Mouse (Mus musculus) NIH3T3 (cell line): ENCODE results near the gene Ipo9.
A peak's percentile ranks its signal among the peaks of the same experiment; 100 is the strongest.

ENCODE experiments used
- DNase-seq: peaks from one replicate; pipeline ENCODE4 v3.0.0-alpha.2; 2012; ENCODE audit warnings: low read depth

Gene Ipo9

GRCm38 (mm10) chr1:135367595-135367994, 62.7 kb downstream of the Ipo9 start:
- peak; percentile 56 for DNase-seq

GRCm38 (mm10) chr1:135367005-135367404, 63.3 kb downstream of the Ipo9 start:
- DNase-seq: peak; percentile 88

- DNase-seq: no peak
Observed at GRCm38 (mm10) chr1:135366380-135366779, 63.9 kb downstream of the Ipo9 start.

- DNase-seq: peak; percentile 35
Observed at GRCm38 (mm10) chr1:135363446-135363845, 66.9 kb downstream of the Ipo9 start.

DNA sequence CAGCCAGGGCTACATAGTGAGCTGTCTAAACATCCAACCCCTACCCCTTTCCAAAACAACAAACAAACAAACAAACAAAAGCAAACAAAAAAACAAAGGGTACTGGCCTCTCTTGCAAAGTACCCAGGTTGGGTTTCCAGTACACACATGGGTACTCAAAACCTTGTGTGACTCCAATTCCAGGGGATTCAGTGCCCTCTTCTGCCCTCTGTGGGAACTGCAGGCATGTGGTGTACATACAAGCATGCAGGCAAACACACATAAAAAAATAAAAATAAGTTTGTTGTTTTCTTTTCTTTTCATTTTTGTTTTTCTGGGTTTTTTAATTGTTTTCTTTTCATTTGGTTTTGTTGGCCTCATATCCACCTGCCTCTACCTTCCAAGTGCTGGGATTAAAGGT, 68.2 kb downstream of the Ipo9 start:
- DNase-seq: peak; percentile 48

GRCm38 (mm10) chr1:135361491-135361890, 68.8 kb downstream of the Ipo9 start:
- DNase-seq: peak; percentile 64

DNA sequence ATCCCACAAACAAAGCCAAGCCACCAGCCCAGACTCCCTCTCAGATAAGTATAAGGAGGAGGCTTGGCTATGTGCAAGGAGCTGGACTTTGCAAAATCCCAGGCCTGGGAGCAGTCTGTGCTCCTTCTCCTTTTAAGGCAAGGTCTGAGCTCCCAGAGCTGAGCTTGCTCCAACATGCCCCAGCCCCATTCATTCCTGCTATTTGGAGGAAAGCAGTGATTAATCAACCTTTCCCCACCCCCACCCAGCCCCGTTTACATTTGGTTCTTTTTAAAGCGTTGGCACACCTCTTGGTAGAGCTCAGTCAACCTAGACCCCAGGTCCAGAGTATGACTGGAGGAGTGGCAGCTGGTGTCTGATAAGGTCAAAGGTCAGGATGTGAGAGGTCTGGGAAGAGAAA, 71.2 kb downstream of the Ipo9 start:
- peak; percentile 96 for DNase-seq

DNA sequence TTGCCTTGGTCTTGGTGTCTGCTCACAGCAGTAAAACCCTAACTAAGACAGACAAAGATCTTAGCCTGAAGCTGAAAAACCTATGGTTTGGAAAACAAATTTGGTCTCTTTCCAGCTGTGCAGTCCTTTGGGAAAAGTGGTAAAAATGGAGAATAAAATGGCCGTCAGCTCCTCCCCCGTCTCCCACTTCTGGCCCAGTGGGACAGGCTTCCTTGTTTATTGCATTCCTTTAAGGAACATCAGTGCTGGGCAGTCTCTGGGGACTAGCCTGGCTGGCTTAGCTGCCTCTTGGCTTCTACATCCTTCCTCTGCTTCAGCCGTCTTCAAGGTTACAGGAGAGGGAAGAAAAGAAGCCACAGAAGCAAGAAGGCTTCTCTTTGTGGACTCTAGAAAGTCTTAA, 78.3 kb downstream of the Ipo9 start:
- peak; percentile 87 for DNase-seq

- DNase-seq: peak; percentile 91
Observed at GRCm38 (mm10) chr1:135347498-135348169, 82.7 kb downstream of the Ipo9 start.

DNA sequence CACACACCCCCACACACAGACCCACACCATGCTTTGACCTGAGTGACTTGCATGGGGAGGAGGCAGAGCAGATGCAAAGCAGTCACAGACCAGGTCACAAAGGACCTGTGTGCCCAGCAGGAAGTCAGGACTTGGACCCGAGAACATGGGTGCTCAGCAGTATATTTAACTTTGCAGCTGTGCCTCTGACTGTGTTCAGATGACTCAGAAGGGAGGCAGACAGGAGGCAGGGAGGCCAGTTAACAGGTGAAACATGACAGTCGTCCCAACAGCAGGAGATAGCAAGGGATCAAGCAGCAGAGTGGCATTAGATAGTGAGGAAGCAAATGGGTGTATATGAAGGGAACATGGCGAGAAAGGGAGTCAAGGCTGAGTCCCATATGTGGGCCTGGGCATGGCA, 83.4 kb downstream of the Ipo9 start:
- no peak for DNase-seq

DNA sequence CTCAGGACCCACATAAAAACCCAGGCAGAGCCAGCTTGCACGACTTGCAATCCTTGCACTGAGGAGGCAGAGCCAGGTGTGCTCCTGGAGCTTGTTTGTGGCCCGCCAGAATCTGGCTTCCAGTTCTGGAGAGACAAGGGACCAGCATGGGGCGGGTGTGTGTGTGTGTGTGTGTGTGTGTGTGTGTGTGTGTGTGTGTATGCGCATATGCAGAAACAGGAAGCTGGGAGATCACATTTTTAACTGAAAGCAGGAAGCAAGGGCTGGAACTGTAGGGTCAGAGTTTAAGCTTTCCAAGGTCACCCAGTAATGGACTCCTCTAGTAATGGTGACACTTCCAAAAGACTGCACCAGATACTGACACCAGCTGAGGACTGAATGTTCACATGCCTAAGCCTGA, 86.3 kb downstream of the Ipo9 start:
- no peak for DNase-seq

- DNase-seq: peak; percentile 70
Observed at GRCm38 (mm10) chr1:135341947-135342346, 88.4 kb downstream of the Ipo9 start.
